Mouse (Mus musculus) midbrain, embryonic 11.5 days (tissue): ENCODE measurements around the gene Hoxa9. TPM values are rescaled to one million over a fixed set of nuclear protein-coding genes. Genes with fewer than 3 reads are reported as not detected.

Experiments used
- ATAC-seq: fragments of 200-750 bp; cut with Nextera tagmentation; 2 replicates; pipeline ENCODE4 v1.8.0; 2017; ENCODE audit warnings: moderate TSS enrichment, moderate library complexity; ENCODE audit not compliant: low FRiP score
- DNase-seq: peaks from one replicate; pipeline ENCODE4 v3.0.0; 2015; ENCODE audit warnings: low spot score; ENCODE audit errors: missing footprints
- H3K27ac ChIP-seq: fragments of 300-500 bp; sonication (generic); 2 replicates; pipeline ENCODE4 v1.5.1; 2014; ENCODE audit warnings: low read depth, low read length
- H3K27me3 ChIP-seq: fragments of 300-500 bp; sonication (generic); 2 replicates; pipeline ENCODE4 v1.6.1; 2014; ENCODE audit warnings: mild to moderate bottlenecking, low read length, moderate library complexity, mixed read lengths; ENCODE audit not compliant: control insufficient read depth, insufficient read depth
- H3K36me3 ChIP-seq: fragments of 300-500 bp; sonication (generic); 2 replicates; pipeline ENCODE4 v1.6.1; 2014; ENCODE audit warnings: mild to moderate bottlenecking, low read length, moderate library complexity, mixed read lengths; ENCODE audit not compliant: control insufficient read depth, insufficient read depth
- H3K4me1 ChIP-seq: fragments of 300-500 bp; sonication (generic); 2 replicates; pipeline ENCODE4 v1.6.1; 2014; ENCODE audit warnings: low read length; ENCODE audit not compliant: control insufficient read depth, insufficient read depth
- H3K4me2 ChIP-seq: fragments of 300-500 bp; sonication (generic); 2 replicates; pipeline ENCODE4 v1.6.1; 2014; ENCODE audit warnings: mild to moderate bottlenecking, moderate library complexity
- H3K4me3 ChIP-seq: fragments of 300-500 bp; sonication (generic); 2 replicates; pipeline ENCODE4 v1.5.1; 2014; ENCODE audit warnings: low read depth, low read length
- H3K9ac ChIP-seq: fragments of 300-500 bp; sonication (generic); 2 replicates; pipeline ENCODE4 v1.6.1; 2014; ENCODE audit warnings: low read length
- H3K9me3 ChIP-seq: fragments of 300-500 bp; sonication (generic); 2 replicates; pipeline ENCODE4 v1.6.1; 2016; ENCODE audit warnings: low read length; ENCODE audit not compliant: control insufficient read depth
- WGBS: fragments of 180-500 bp; shearing (Covaris S2); extraction: QIAGEN DNeasy Blood & Tissue Kit; methylation state at CpG from one replicate; pipeline ENCODE4 v1.1.7; 2014; 5-methylcytosine and 5-hydroxymethylcytosine counted together
- polyA plus RNA-seq: library from polyadenylated mRNA; unstranded; fragments of >200 nt; fragmentation: Nextera tagmentation; extraction: Ambion mirVana; gene quantifications from 2 replicates; pipeline ENCODE4 v1.2.1, GENCODE M21; 2014

Gene Hoxa9
- polyA plus RNA-seq, 1 experiment from 2014 or later = not detected

GRCm38 (mm10) chr6:52246403-52246803 lies 15.5 kb upstream of the Hoxa9 start:
- H3K27ac ChIP-seq = no peak overlapping the region
- H3K4me2 ChIP-seq = no peak overlapping the region
- under 1% methylated on average over 26 of the region's 26 CpGs for WGBS
- peaks cover 99% of the 10 kb centered on the region for H3K27me3 ChIP-seq
- H3K9me3 ChIP-seq = no peaks in the 10 kb centered on the region
- H3K9ac ChIP-seq = no peak overlapping the region
- no peaks in the 10 kb centered on the region for H3K4me1 ChIP-seq
- no peak overlapping the region for H3K4me3 ChIP-seq
- H3K36me3 ChIP-seq = no peaks in the 10 kb centered on the region
- no peak for ATAC-seq
- peak; percentile 96 for DNase-seq

DNA sequence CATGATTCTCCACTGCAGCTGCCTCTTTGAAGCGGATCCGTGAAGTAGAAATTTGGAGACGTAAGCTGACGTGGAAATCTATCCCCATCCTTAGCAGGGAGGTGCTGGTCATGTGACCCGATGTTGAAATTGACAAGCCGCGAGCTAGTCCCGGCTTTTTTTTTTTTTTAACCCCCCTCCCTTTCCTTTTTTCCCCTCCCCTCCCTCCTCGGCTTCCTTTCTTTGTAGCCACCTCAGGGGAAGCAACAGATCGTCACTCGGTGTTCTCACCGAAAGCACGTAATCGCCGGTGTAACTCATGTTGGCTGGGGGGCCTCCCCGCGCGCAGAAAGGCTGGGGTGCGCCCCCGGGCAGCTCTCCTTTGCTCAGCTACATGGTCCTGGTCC lies 14.9 kb upstream of the Hoxa9 start, which contains the start of gene Hoxa11:
TSS of gene Hoxa11 (minus strand) at position 54 of the 386 bp plus-strand sequence.
- WGBS = under 1% methylated on average over 20 of the region's 20 CpGs
- H3K27ac ChIP-seq = no peak within 1 kb of the TSS

GRCm38 (mm10) chr6:52245040-52245756 lies 14.3 kb upstream of the Hoxa9 start:
- Histone ChIP-seq H3K9me3 (no peaks in the 10 kb centered on the region), H3K36me3 (no peaks in the 10 kb centered on the region), H3K4me2 (no peak overlapping the region), H3K27me3 (peaks cover 99% of the 10 kb centered on the region), H3K4me1 (no peaks in the 10 kb centered on the region), H3K9ac (no peak overlapping the region), H3K27ac (no peak overlapping the region), H3K4me3 (no peak overlapping the region)
- ATAC-seq (no peak), DNase-seq (peak; percentile 95)
- WGBS = under 1% methylated on average over 70 of the region's 71 CpGs

More for the DNA sequence above, 14.9 kb upstream of the Hoxa9 start, which contains the start of gene Hoxa11:
- no peaks in the 10 kb centered on the region for H3K36me3 ChIP-seq
- H3K9me3 ChIP-seq = no peaks in the 10 kb centered on the region
- no peak within 1 kb of the TSS for H3K9ac ChIP-seq
- DNase-seq (peak; percentile 93), ATAC-seq (no peak)
- no peak within 1 kb of the TSS for H3K4me2 ChIP-seq
- peaks cover 99% of the 10 kb centered on the region for H3K27me3 ChIP-seq
- no peak within 1 kb of the TSS for H3K4me3 ChIP-seq
- H3K4me1 ChIP-seq = no peaks in the 10 kb centered on the region

DNA sequence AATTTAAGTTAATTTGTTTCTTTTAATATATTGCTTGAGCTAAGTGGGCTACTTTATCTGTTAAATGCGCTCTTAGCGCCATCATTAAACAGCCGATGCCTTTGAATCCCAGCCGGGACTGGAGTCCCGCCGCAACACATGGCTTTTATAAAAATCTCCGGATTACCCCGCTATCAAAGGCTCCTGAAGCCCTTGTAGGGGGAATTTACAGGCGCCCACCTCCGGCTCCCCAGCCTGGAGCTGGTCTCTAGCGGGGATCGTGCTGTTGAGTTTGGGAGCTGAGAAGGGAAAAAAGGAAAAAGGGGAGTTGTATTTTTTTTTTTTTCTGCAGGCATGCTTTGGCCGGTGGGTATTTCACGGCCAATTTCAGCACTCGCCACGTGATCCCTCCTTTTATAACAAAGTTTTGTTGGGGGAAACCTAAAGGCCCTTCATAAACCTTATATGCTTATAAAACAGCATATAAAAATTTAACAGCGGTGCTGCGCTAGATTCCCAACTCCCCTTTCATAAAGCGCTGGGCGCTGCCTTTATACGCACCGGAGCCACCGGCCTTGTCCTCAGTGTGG lies 13.7 kb upstream of the Hoxa9 start:
- WGBS = 1% methylated on average over 23 of the region's 23 CpGs
- Histone ChIP-seq H3K4me3 (no peak overlapping the region), H3K36me3 (no peaks in the 10 kb centered on the region), H3K4me1 (no peaks in the 10 kb centered on the region), H3K9ac (no peak overlapping the region), H3K9me3 (no peaks in the 10 kb centered on the region), H3K27ac (no peak overlapping the region), H3K27me3 (peaks cover 99% of the 10 kb centered on the region), H3K4me2 (no peak overlapping the region)
- peak; percentile 93 for DNase-seq
- ATAC-seq = no peak

- H3K9me3 ChIP-seq = no peaks in the 10 kb centered on the region
- H3K4me1 ChIP-seq = no peaks in the 10 kb centered on the region
- no peak overlapping the region for H3K27ac ChIP-seq
- ATAC-seq = no peak
- no peaks in the 10 kb centered on the region for H3K36me3 ChIP-seq
- no peak overlapping the region for H3K4me2 ChIP-seq
- peak; percentile 94 for DNase-seq
- peaks cover 98% of the 10 kb centered on the region for H3K27me3 ChIP-seq
- no peak overlapping the region for H3K4me3 ChIP-seq
- 2% methylated on average over 12 of the region's 12 CpGs for WGBS
- no peak overlapping the region for H3K9ac ChIP-seq
These were observed 12.8 kb upstream of the Hoxa9 start for GRCm38 (mm10) chr6:52243681-52244121.

DNA sequence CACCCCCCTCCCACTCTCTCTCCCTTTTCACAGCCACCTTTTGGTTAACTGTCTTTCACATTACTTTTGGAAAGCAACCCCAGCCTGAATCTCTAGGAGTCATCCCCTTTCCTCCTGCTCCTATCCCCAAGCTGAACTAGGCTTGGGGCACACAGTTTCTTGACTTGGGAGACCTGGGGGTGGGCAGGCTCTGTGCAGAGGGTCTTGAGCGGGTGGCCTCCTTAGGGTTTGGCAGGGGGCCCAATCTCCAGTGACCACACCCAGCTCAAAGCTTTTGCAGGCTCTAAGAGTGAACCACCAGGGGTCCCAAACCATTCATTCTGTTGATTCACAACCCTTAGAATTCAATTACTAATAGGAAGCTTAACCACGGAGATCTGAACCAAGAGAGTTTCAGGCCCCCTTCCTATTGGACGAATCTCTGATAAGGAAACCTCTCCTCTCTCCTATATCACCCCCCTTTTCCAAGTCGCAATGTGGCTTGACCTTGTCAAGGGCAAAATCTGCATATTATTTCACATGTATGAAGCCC lies 12.0 kb upstream of the Hoxa9 start:
- 3% methylated on average over 4 of the region's 4 CpGs for WGBS
- Histone ChIP-seq H3K27ac (no peak overlapping the region), H3K27me3 (peaks cover 98% of the 10 kb centered on the region), H3K4me3 (no peak overlapping the region), H3K9me3 (no peaks in the 10 kb centered on the region), H3K4me2 (no peak overlapping the region), H3K4me1 (no peaks in the 10 kb centered on the region), H3K9ac (no peak overlapping the region), H3K36me3 (no peaks in the 10 kb centered on the region)
- ATAC-seq = no peak
- no peak for DNase-seq

- ATAC-seq = no peak
These were observed 10.2 kb upstream of the Hoxa9 start for GRCm38 (mm10) chr6:52241001-52241621.

DNA sequence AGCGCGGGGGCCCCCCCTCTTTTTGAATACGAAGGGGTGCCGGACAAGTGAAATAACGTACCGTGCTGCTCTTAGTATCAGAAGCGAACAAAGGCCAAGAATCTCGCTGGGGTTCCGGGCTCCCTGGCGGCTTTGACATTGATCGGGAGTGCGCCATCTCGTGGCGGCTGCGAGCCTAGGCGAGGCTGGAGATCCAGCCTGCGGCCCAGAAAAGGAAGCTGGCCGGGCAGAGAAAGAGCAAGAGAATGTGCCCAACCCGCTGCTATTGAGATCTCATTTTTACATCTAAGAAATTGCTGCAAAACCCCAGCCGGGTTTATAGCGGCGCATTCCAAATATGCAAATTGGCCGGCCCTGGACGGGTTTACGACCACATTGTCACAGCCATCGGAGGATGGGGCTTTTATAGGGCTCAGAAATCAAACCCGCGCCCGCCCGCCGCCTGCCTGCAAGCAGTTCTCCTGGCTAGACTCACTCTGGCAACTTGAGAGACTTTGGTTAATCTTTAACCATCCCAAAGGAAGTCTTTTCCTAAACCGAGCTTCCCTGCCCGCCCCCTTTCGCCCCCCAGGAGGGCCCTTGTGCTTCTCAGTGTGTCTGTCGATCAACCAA lies 9.6 kb upstream of the Hoxa9 start, which contains the start of gene Hoxa10:
TSS of gene Hoxa10 (minus strand) at position 466 of the 612 bp plus-strand sequence.
- Histone ChIP-seq H3K27ac (no peak within 1 kb of the TSS), H3K4me2 (no peak within 1 kb of the TSS), H3K36me3 (no peaks in the 10 kb centered on the region), H3K9me3 (no peaks in the 10 kb centered on the region), H3K4me1 (no peaks in the 10 kb centered on the region), H3K9ac (no peak within 1 kb of the TSS), H3K4me3 (no peak within 1 kb of the TSS), H3K27me3 (peaks cover 98% of the 10 kb centered on the region)
- ATAC-seq (0 out of 2 replicates have a peak, but pooled peaks have one; percentile 57), DNase-seq (peak; percentile 99)
- WGBS = under 1% methylated on average over 35 of the region's 35 CpGs

More at GRCm38 (mm10) chr6:52241001-52241621, 10.2 kb upstream of the Hoxa9 start:
- Histone ChIP-seq H3K36me3 (no peaks in the 10 kb centered on the region), H3K4me3 (no peak overlapping the region), H3K9me3 (no peaks in the 10 kb centered on the region), H3K9ac (no peak overlapping the region), H3K4me1 (no peaks in the 10 kb centered on the region), H3K4me2 (no peak overlapping the region), H3K27ac (no peak overlapping the region), H3K27me3 (peaks cover 98% of the 10 kb centered on the region)
- 6% methylated on average over 9 of the region's 9 CpGs for WGBS
- DNase-seq = no peak
